Mouse (Mus musculus): ENCODE measurements around the gene H2afy.

DNA sequence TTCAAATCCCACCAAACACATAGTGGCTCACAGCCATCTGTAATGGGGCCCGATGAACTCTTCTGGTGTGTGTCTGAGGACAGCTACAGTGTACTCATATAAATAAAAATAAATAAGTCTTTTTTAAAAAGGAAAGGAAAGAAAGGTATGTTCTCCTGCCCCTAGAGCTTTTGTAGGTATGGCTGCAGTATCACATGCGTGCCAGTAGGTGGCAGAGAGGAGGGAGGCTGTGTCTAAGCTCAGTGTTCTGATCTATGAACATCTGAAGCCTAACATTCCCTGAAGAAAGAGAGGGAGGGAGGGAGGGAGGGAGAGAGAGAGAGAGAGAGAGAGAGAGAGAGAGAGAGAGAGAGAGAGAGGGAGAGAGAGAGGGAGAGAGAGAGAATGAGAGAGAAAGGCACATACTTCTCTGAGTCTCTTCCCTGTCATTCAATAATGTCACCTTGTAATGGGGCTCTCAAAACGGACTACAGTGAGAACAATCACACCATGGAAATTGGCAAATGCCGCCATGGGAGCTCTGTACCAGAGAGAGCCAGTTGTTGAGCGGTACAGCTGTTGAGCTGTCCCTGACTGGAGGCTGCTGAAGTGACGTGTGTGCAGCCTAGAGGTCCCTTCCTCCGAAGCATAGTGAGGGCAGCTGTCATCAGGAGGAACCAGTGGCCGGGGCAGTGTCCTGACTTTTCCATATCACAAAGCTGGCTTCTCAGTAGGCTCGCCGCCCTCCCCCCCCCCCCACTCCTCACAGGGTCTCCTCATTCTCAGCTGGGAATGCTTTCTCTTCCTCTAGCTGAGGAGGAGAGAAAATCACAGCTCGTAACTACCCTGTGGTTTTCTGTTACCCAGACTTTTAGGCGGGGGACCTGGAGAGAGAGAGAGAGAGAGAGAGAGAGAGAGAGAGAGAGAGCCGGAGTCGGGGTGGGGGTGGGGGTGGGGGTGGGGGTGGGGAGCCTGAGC is 31.6 kb upstream of the H2afy start:
- TF ChIP-seq CTCF (IDR thresholded peaks at IDR 0.05; ENCODE audit: low read depth) (peak; percentile 83), EP300 (optimal IDR thresholded peaks at IDR 0.05) (no peak)
